Mouse (Mus musculus) T-cell, adult 2 months (primary cell): ENCODE results near the gene Gm10964.
"Not testable (repeated sequence)": the region's sequence is repeated elsewhere in the genome, so short reads cannot be mapped to it uniquely, and the experiment has no call there.

Experiments
- DNase-seq: peaks from one replicate; pipeline ENCODE4 v3.0.0; 2022; ENCODE audit warnings: low spot score

The Gm10964 gene

DNA sequence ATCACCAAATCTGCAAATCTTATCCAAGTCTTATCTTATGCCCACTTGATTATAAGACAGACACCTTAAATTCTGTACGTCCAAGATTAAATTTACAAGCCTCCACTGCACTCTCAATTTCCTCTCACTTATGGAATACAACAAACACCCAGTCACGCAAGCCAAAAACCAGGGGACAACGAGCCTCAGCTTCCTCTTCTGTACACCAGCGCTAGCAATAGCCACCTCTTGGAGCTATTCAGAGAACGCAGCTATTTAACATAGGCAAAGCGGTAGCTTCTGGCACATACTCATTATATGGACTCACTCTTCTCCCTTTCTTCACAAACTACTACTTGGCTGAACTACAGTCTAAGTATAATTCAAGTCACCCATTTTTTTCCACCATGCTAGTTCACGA, 40.0 kb downstream of the Gm10964 start:
- DNase-seq, result no peak

GRCm38 (mm10) chr3:103780271-103780670, 41.1 kb downstream of the Gm10964 start:
- no peak for DNase-seq

DNA sequence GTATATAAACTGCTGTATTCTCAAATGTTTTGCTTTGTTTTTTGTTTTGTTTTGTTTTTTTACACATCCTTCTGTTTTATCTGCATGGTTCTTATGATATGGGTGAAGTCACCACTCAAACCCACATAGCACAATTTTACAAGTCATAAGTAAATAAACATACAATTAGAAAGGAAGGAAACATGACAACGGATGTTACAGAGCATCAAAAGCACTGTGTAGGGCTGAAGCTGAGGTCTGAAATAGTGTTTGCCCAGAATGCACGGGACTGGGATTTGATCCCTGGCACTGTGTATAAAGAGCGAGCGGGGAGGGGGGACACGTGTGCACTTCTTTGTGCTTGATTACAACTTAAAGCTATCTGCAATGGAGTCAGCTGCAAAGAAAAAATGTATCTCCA, 41.6 kb downstream of the Gm10964 start:
- no peak for DNase-seq

DNA sequence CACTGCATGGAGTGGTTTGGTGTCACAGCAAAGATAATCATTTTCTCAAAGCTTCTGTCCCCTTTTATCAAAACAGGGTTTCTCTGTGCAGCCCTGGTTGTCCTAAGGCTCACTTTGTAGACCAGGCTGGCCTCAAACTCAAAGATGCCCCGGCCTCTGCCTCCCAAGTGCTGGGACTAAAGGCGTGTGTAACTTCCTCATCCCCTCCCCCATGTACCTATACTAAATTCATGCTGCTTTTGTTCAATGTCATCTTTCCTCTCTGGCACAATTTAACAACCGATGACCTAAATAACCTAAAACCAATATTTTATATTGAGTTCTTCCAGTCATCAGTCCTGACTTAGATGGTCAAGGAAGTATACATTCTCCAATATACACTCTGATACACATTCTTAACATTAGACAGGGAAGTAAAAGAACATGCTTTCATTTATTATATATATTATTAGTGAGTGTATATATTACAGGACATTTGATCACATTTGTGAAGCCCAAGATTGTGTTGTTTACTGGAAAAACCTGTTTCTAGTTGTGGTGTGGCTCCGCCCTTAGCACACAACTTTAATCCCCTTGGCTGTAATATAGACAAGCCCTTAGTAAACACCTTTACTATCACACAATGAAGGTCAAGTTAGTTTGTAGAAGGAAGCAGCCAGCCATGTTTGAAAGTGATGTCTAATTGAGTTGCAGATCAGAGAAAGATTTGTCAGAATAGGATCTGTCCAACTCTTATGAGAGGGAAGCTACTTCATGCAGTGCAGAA, 43.9 kb downstream of the Gm10964 start:
- DNase-seq, result no peak

- no peak for DNase-seq
These were observed 48.1 kb downstream of the Gm10964 start for GRCm38 (mm10) chr3:103787225-103787624.

DNA sequence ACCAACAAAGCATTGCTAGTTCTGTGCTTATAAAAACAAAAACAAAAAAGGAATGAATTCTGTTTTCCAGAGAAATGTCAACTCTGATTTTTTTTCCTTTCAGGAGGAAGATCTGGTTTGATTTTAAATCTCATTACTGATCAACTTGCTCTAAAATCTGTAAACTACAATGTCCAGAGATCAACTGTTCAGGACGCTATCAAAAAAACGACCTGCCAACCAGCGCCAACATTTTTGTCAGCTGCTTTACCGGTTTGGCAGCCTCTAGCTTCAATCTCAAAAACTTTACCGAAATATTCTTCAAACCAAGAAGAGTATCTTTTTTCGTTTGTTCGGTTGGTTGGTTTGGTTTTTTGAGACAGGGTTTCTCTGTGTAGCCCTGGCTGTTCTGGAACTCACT, 49.9 kb downstream of the Gm10964 start:
- DNase-seq, result no peak

DNA sequence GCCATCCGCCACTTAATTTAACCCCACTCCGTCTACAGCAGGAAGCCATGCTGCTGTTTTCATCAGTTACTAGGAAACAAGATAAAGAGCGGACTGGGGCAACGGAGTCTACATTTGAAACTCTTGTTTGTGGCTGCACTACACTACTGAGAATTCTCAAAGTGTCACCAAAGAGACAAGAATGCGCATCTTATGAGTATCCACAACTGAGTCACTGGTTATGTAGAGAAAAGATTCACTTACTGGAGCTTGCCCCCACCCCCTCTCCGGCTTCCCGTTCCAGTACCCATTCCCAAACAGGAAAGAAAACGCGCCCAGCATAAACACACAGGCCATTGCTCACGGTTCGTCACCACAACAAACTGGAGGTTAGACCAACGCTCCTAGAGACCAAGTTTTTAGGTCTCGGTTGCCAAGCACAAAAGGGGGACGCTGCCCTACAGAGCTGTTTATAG, 50.8 kb downstream of the Gm10964 start:
- DNase-seq, result peak; percentile 76

- DNase-seq, result peak; percentile 55
These were observed 51.4 kb downstream of the Gm10964 start for GRCm38 (mm10) chr3:103790346-103791145.

GRCm38 (mm10) chr3:103791230-103792110, 52.3 kb downstream of the Gm10964 start, which contains the start of gene Hipk1:
Gene Hipk1, minus strand, starts transcription at chr3:103791563.
- DNase-seq, result peak; percentile 93

GRCm38 (mm10) chr3:103792111-103792406, 52.9 kb downstream of the Gm10964 start:
- DNase-seq, result not testable (repeated sequence)

GRCm38 (mm10) chr3:103792566-103792965, 53.4 kb downstream of the Gm10964 start:
- no peak for DNase-seq
